Mouse (Mus musculus): Measurements from ENCODE around the gene Jazf1.

GRCm38 (mm10) chr6:52954861-52955260 lies 113.6 kb downstream of the Jazf1 start:
- TF ChIP-seq CTCF (IDR thresholded peaks at IDR 0.05; ENCODE audit: extremely low read depth, insufficient read length, insufficient replicate concordance, low read depth, low read length) (no peak), POLR2A (IDR thresholded peaks at IDR 0.05; ENCODE audit: low read depth, low read length) (no peak)
